ENCODE assay signal across 8 mouse cellular contexts in the genomic region with DNA sequence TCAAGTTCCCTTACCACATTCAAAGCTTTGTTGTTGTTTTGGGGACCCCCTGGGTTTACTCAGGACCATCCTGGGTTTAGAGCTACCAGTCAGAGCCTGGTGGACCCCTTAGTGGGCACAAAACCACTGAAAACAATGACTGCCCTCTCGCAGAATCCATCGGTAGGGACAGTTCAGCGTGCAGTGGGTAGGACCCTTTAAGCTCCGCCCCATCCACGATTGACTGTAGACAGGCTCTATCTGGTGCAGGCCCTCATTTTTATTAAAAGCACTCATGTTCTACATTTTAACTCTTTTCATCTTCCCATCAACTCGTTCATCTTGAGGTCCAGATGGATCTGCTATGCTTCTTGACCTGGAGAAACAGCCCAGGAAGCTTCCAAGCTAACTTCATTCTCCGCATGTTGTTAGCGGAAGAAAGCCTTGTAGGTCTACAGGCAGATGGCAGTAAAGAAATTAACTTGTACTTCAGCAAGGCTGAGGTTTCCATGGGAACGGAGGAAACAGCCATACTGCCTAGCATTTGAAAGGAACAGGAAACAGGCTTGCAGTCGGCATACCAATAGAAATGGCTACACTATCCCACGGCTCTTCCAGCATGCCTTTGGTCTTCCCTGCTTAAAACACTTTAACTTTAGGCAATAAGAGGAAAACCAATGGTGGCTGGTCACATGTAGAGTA. TPM values are rescaled to one million over a fixed set of nuclear protein-coding genes. Genes with fewer than 3 reads are reported as not detected.
A peak's percentile ranks its signal among the peaks of the same experiment; 100 is the strongest.
DNase-seq lines count a peak whose midpoint lies in the region; ATAC-seq lines count a peak whose summit lies in the region.

No protein-coding gene starts in this region.

- H3K4me3 ChIP-seq in midbrain, embryonic 13.5 days (replicated peaks): no peak overlapping the region

- DNase-seq in adrenal gland, postnatal 10 days: peak; percentile 55
- no peak for DNase-seq in adrenal gland, postnatal 25 days
- DNase-seq in cerebellum, adult 18-20 months: peak; percentile 29 to 51
- DNase-seq in frontal cortex, adult 2 months (ENCODE audit: extremely low spot score in 1 of 2, low spot score in 1 of 2): peak; percentile 63 to 82
- DNase-seq in kidney, postnatal 4 days: peak; percentile 29 to 53
- no peak for DNase-seq in gastrocnemius, postnatal 10 days
- no peak for DNase-seq in heart, adult 18-20 months

- no peak overlapping the region for H3K27ac ChIP-seq in midbrain, embryonic 13.5 days

- H3K27me3 ChIP-seq in midbrain, embryonic 13.5 days: no peaks in the 10 kb centered on the region

- H3K9ac ChIP-seq in midbrain, embryonic 13.5 days (replicated peaks): no peak overlapping the region

- peak overlapping the region; percentile 36 for H3K4me2 ChIP-seq in midbrain, embryonic 13.5 days (replicated peaks)

- peaks cover 12% of the 10 kb centered on the region for H3K4me1 ChIP-seq in midbrain, embryonic 13.5 days (replicated peaks)

- H3K9me3 ChIP-seq in midbrain, embryonic 13.5 days: no peaks in the 10 kb centered on the region

- ATAC-seq in midbrain, embryonic 13.5 days: peak; percentile 95

- WGBS in midbrain, embryonic 13.5 days: 20% methylated on average over 11 of the region's 11 CpGs

- H3K36me3 ChIP-seq in midbrain, embryonic 13.5 days: no peaks in the 10 kb centered on the region

RNA-seq across cellular contexts. Expression of gene Limch1, which starts 14.9 kb away (rescaled TPM):
- 100 to 1,000 TPM in 1 of 2 experiments, 10 to 100 TPM in 1; 69.5 to 100 TPM for total RNA-seq in adrenal gland, postnatal 10 days (2021)
- total RNA-seq in adrenal gland, postnatal 25 days (2021): 83.8 and 127 TPM in 2 replicates
- polyA plus RNA-seq in frontal cortex, adult 2 months (2012; rRNA removed): 75.4 and 83.3 TPM in 2 replicates
- 37.4 and 41.9 TPM in 2 replicates for polyA plus RNA-seq in midbrain, embryonic 13.5 days (2015; fragmentation: Nextera tagmentation; extraction: Ambion mirVana)
- 100 to 1,000 TPM; 166 to 172 TPM for total RNA-seq in gastrocnemius, postnatal 10 days (2021)
- 100 to 1,000 TPM; 237 to 240 TPM for total RNA-seq in heart, adult 18-20 months (2021)

RNA-seq across cellular contexts. Expression of gene Uchl1, which starts 54.9 kb away (rescaled TPM):
- 100 to 1,000 TPM; 115 to 159 TPM for total RNA-seq in adrenal gland, postnatal 10 days (2021)
- 56.6 and 75.0 TPM in 2 replicates for total RNA-seq in adrenal gland, postnatal 25 days (2021)
- 1,035 and 1,066 TPM in 2 replicates for polyA plus RNA-seq in frontal cortex, adult 2 months (2012; rRNA removed)
- polyA plus RNA-seq in midbrain, embryonic 13.5 days (2015; fragmentation: Nextera tagmentation; extraction: Ambion mirVana): 1,181 and 1,187 TPM in 2 replicates
- total RNA-seq in gastrocnemius, postnatal 10 days (2021): 10 to 100 TPM; 15.0 to 18.4 TPM
- 1 to 10 TPM; 8.3 to 8.4 TPM for total RNA-seq in heart, adult 18-20 months (2021)

Comparison
In these comparisons a context has a peak if more than half of its experiments do, and no peak if none do; other contexts are left out.
1. DNase-seq: peak in adrenal gland, postnatal 10 days (single experiment), cerebellum, adult 18-20 months (2 of 2), frontal cortex, adult 2 months (2 of 2) and kidney, postnatal 4 days (2 of 2); none in adrenal gland, postnatal 25 days (single experiment), gastrocnemius, postnatal 10 days (single experiment) and heart, adult 18-20 months (0 of 2).